Mouse (Mus musculus) C2C12 (cell line): ENCODE results near the gene Fam173a. TPM values are rescaled to one million over a fixed set of nuclear protein-coding genes. Genes with fewer than 3 reads are reported as not detected.

ENCODE experiments used
- H3K27me3 ChIP-seq: one replicate; pipeline ENCODE4 v1.6.1; 2011; ENCODE audit not compliant: control insufficient read depth, insufficient read depth, insufficient read length
- H3K36me3 ChIP-seq: one replicate; pipeline ENCODE4 v1.6.1; 2011; ENCODE audit not compliant: control insufficient read depth, insufficient read depth
- H3K4me3 ChIP-seq: one replicate; pipeline ENCODE4 v1.5.1; 2011; ENCODE audit warnings: mild to moderate bottlenecking, control low read depth; ENCODE audit not compliant: poor library complexity, insufficient read depth, severe bottlenecking
- H3K79me2 ChIP-seq: one replicate; pipeline ENCODE4 v1.6.1; 2011; ENCODE audit not compliant: control insufficient read depth, insufficient read depth
- H3K79me3 ChIP-seq: one replicate; pipeline ENCODE4 v1.6.1; 2011; ENCODE audit warnings: low read depth, control low read depth
- H3ac ChIP-seq: one replicate; pipeline ENCODE3; 2011; ENCODE audit warnings: low read depth; ENCODE audit not compliant: control insufficient read depth, insufficient read length
- CEBPB ChIP-seq: IDR thresholded peaks from one replicate; pipeline ENCODE4 v1.6.1; 2011; ENCODE audit warnings: low read depth, mild to moderate bottlenecking, control low read depth, moderate library complexity
- CTCF ChIP-seq: IDR thresholded peaks from one replicate; pipeline ENCODE4 v1.5.1; 2011; ENCODE audit not compliant: control insufficient read depth, insufficient read depth, insufficient read length
- FOSL1 ChIP-seq: IDR thresholded peaks from one replicate; pipeline ENCODE4 v1.8.0; 2011; ENCODE audit warnings: mild to moderate bottlenecking, low read length; ENCODE audit not compliant: poor library complexity, insufficient read depth, severe bottlenecking
- MAX ChIP-seq: IDR thresholded peaks from one replicate; pipeline ENCODE4 v1.6.1; 2011; ENCODE audit warnings: mild to moderate bottlenecking, control low read depth
- MYOD1 ChIP-seq: IDR thresholded peaks from one replicate; pipeline ENCODE4 v1.6.1; 2011; ENCODE audit warnings: low read depth; ENCODE audit not compliant: control insufficient read depth, insufficient read length
- MYOG ChIP-seq: IDR thresholded peaks from one replicate; pipeline ENCODE4 v1.6.1; 2011; ENCODE audit not compliant: control insufficient read depth, insufficient read length; ENCODE audit errors: extremely low read depth
- USF1 ChIP-seq: IDR thresholded peaks from one replicate; pipeline ENCODE4 v1.6.1; 2011; ENCODE audit warnings: low read depth, mild to moderate bottlenecking, control low read depth, moderate library complexity
- polyA plus RNA-seq: library from polyadenylated mRNA; unstranded; fragments of >200 nt; fragmentation: generic; extraction: Trizol; gene quantifications from one replicate; pipeline ENCODE4 v1.2.1, GENCODE M21; 2012; ENCODE audit warnings: missing spikeins

Fam173a gene
- polyA plus RNA-seq, 1 experiment = 46.0 TPM

DNA sequence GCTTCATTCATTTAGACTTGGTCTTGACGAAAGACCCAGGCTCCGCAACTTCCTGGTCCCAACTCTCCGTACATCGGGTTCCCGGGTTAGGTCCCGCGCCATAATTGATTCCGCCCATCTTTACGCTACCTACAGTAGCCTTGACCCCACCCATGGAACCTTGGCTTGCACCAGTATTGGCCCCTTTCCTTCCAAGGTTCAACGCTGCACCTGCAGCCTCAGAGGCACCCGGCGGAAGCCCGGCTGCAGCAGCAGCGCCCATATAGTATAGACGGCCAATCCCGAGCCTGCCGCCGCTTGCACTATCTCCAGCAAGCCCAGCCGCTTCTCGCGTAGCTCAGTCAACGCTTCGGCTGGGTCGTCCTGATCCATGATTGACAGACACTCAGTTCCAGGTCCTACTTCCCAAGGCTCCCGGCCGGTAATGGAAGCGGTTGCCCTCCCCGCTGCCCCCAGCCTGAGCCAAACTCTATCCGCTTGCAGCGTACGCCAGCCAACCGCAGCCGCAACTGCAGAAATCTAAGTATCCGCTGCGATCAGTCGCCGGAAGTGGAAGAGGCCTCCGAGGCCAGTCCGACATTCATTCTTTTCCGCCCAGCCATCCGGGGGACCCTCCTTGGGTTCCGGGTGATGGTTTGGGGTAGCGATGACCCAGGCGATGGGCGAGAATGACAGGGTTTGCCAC lies 716 bp downstream of the Fam173a start:
- peaks cover 7% of the 10 kb centered on the region for H3K79me3 ChIP-seq
- H3K4me3 ChIP-seq = peak overlapping the region; percentile 79
- H3K79me2 ChIP-seq = peaks cover 30% of the 10 kb centered on the region
- peak overlapping the region; percentile 85 for H3ac ChIP-seq
- peaks cover 4% of the 10 kb centered on the region for H3K36me3 ChIP-seq
- H3K27me3 ChIP-seq = no peaks in the 10 kb centered on the region
- TF ChIP-seq MYOG = no peak
- TF ChIP-seq USF1 = no peak
- TF ChIP-seq CTCF = no peak
- TF ChIP-seq FOSL1 = no peak
- no peak for TF ChIP-seq MAX
- no peak for TF ChIP-seq MYOD1
- no peak for TF ChIP-seq CEBPB

DNA sequence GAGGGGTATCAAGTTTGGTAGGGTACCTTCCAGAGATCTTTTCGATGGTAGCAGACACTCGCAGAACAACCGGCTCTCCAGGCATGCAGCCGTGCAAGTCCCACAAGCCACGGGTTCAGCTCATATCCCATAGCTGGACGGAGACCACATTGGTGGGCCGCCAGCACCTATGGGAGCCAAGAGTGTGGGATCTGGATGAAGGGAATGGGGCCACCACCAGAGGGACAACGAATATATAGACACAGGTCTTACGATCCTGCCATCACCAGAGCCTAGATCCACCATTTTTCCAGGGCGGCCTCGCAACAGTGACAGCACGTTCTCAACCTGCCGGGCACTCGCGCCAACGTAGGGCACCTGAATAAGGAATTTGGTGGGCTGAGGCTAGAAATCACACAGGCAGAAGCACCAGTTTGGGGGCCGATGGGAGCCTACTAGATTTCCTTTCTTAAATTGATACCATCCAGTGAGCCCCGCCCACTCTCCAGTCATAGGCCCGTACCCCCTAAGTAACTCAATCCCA lies 1.3 kb downstream of the Fam173a start:
- H3K36me3 ChIP-seq = peaks cover 4% of the 10 kb centered on the region
- peaks cover 7% of the 10 kb centered on the region for H3K79me3 ChIP-seq
- H3K79me2 ChIP-seq = peaks cover 26% of the 10 kb centered on the region
- H3K4me3 ChIP-seq = peak overlapping the region; percentile 79
- peak overlapping the region; percentile 85 for H3ac ChIP-seq
- no peaks in the 10 kb centered on the region for H3K27me3 ChIP-seq
- TF ChIP-seq USF1 = no peak

DNA sequence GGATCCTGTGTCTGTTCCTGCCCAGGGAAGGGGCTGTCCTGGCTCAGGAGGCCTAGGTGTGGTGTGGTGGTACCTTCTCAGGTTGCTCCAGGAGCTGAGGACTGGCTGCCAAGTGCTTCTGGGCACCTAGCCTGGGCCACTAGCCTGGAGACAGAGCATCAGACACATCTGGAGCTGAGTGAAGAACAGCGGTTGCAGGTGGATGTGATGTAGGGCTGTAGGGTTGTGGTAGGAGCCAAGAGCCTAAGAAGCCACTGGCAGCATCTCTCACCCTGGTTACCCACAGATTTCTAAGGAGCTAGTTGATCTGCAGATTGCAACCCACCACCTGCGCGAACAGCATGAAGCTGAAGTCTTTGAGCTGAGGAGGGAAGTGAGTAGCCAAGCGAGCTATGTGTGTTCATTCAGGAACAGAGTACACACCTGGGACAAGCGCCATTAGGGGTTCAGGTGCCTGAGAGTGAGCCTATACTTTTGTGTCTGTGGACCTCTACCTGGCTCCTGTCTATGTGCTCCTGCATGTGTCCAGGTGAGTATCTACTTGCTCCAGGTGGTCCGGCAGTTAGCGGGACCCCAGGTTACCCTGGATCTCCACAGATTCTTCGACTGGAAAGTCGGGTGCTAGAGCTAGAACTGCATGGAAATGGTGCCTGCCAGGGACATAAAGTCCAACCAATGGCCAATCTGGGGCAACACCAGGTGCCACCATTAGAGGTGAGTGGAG lies 5.8 kb downstream of the Fam173a start:
- Histone ChIP-seq H3K27me3 (no peaks in the 10 kb centered on the region), H3K79me2 (peaks cover 31% of the 10 kb centered on the region), H3K79me3 (peaks cover 2% of the 10 kb centered on the region), H3K4me3 (no peak overlapping the region), H3ac (no peak overlapping the region), H3K36me3 (peaks cover 15% of the 10 kb centered on the region)
- TF ChIP-seq FOSL1 (no peak), USF1 (no peak), CTCF (no peak), MAX (no peak), MYOD1 (no peak), CEBPB (no peak), MYOG (no peak)

GRCm38 (mm10) chr17:25786280-25786679 lies 6.4 kb downstream of the Fam173a start, which contains the start of gene Ccdc78:
Gene Ccdc78, plus strand, starts transcription at chr17:25786580.
- peaks cover 21% of the 10 kb centered on the region for H3K36me3 ChIP-seq
- H3K79me2 ChIP-seq = peaks cover 24% of the 10 kb centered on the region
- no peak for TF ChIP-seq MYOD1
- peak within 1 kb of the TSS; percentile 83 for H3ac ChIP-seq
- H3K79me3 ChIP-seq = peaks cover 2% of the 10 kb centered on the region
- peak within 1 kb of the TSS; percentile 53 for H3K4me3 ChIP-seq
- no peaks in the 10 kb centered on the region for H3K27me3 ChIP-seq

DNA sequence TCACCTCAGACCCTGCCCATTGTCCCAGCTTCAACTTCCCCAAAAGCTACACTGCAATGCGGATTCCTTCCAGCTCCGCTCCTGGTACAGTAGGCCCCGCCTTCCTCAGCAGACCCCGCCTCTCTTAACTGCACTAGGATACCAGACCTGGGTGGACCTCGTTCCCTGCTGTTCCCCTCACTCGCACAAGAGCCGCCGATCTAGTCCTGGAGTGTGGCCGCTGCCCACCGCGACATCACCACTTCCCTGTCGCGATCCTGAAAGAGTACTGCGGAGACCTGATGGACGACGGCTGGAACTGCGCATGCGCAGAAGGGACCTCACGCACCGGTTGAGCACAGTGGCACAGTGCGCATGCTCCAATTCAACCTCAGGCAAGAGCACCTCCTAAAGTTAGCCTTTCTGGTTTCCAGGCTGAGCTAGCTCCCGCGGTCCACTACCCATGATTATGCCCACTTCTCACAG lies 7.4 kb downstream of the Fam173a start, which contains the start of gene Haghl:
Gene Haghl, minus strand, starts transcription at position 393 of the 465 bp plus-strand sequence.
- H3K79me3 ChIP-seq = no peaks in the 10 kb centered on the region
- TF ChIP-seq MYOD1 (no peak), CEBPB (no peak), MAX (no peak), USF1 (no peak), CTCF (no peak), MYOG (no peak), FOSL1 (no peak)
- peaks cover 24% of the 10 kb centered on the region for H3K36me3 ChIP-seq
- H3K79me2 ChIP-seq = peaks cover 15% of the 10 kb centered on the region
- H3K4me3 ChIP-seq = peak within 1 kb of the TSS; percentile 53
- H3ac ChIP-seq = peak within 1 kb of the TSS; percentile 83
- no peaks in the 10 kb centered on the region for H3K27me3 ChIP-seq
